Mouse (Mus musculus) embryo, embryonic 10.5 days (tissue): Measurements from ENCODE around the gene Eif4e.

Experiments
- DNase-seq: peaks from one replicate; pipeline ENCODE4 v3.0.0-alpha.2; 2015; ENCODE audit warnings: low spot score

Gene Eif4e

DNA sequence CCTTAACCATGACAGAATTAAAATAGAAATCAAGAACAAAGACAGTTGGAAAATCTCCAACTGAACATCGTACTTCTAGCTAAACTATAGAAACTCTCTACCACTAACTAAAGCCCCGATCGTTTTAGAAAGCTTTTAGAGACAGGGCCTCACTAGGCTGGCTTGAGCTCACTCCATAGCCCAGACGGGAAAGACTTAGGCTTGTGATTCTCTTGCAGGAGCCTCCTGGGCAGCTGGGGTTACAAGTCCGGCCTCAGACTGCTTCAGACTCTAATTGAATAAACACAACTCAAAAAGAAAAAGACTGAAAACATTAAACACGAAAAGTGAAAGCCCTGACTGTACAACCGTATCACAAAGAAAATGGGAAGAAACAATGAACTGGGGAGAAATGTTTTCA is 60.2 kb downstream of the Eif4e start:
- peak; percentile 32 for DNase-seq

DNA sequence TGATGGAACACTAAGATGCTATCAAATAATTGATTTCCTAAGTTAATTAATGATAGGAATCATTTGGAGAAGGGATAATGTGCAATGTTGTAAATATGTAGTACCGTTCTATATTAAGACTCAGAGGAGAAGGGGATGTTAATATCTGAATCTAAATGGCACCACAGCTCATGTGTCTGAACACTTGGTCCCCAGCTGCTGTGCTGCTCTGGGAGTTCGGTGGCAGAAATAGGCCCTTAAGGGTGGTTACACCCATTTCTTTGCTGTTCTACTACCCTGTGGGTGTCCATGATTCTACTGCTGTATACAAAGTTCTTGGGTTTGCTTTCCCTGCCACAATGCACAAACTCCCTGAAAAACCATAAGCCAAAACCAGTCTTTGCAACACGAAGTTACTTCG is 61.2 kb downstream of the Eif4e start:
- DNase-seq, result no peak

DNA sequence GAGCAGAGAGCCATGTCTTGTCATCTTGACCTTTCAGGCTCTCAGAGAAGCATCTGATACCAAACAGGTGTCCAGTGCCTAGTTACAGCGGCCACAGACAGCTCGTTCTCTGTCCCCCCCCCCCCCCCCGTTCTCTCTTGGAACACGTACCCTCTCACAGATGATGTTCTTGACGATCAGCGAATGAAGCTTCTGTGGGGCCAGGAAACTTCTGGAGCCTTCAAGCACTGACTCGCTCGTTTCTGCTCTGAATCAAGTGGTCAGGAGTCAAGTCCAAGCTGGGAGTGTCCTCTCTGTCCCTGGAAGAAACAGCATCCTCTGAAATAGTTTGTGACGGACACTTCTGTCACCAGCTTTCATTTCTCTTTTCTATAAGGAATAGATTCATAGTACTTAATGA is 62.0 kb downstream of the Eif4e start:
- DNase-seq, result no peak

DNA sequence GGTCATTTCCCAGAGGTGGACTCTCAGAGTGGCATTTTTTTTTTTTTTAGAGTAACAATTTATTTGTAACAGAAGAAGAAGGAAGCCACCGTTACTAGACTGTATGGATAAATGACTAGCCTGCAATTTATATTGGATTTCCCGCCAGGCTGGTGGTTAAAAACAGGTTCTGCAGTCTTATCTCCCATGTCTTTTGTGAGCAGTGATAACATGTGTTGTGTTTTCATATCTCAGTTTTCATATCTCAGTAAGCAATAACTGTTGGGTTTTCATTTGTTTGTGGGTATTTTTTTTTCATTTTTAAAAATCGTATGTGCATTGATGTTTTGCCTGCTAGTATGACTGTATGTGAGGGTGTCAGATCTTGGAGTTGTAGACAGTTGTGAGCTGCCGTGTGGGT is 65.0 kb downstream of the Eif4e start:
- no peak for DNase-seq

DNA sequence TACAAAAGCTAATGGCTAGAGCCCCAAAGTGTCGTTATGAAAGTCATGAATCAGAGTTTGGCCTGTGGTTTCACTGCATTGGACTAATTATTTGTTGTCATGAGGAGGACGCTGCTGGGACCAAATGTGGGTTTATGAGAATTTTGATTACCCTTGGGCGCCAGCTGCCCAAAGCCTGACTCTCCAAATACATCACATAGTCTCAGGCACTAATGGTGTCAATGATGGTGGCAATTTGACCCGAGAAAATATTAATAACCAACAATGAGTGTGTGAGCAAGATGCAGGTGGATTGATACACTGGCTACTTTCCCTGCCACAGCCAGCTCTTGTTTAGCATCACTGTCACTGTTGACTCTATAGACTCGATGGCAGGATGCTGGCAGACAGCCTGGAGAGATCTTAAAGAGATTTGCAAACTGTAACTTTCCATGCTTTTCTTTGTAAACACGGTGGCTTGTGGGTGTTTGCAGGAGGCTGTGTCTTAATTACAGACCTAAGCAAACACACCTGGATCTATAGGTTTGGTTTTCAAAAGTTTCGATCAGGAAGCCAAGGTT is 65.9 kb downstream of the Eif4e start:
- no peak for DNase-seq

DNA sequence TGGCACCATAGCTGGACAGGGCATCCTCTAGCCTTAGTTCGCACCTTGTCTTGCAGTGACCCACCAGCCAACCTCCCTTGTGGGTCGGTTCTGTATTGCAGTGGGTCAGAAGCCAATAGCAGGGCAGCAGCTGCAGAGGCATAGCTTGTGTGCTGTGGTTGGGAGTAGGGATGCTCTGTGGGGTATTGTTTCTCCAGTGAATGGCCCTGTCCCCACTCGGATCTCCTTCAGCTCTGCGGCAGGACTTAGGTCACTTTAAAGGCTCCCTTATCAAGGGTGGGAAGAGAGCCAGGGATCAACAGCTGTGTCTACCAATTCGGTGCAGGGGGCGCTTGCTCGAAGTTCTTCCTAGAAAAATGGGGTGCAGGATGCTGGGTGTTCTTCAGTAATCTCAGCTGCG is 67.2 kb downstream of the Eif4e start:
- DNase-seq, result no peak

DNA sequence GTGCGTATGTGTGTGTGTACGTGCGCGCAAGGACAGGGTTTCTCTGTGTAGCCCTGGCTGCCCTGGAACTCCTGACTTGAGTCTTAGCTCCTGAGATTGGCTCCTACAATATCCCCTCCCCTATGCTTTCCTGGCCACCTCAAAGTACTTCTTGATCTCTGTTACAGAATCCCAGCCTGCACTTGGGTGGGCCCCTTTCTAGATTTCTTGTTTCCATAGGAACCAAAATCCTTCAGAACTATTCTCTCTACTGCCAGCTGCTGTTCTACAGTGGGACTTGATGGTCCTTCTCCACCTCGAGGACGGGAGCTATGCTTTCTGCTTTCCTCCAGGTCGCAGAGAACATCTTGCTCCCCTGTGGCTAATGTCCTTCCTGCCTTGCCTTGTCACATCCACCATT is 67.9 kb downstream of the Eif4e start:
- DNase-seq, result no peak

DNA sequence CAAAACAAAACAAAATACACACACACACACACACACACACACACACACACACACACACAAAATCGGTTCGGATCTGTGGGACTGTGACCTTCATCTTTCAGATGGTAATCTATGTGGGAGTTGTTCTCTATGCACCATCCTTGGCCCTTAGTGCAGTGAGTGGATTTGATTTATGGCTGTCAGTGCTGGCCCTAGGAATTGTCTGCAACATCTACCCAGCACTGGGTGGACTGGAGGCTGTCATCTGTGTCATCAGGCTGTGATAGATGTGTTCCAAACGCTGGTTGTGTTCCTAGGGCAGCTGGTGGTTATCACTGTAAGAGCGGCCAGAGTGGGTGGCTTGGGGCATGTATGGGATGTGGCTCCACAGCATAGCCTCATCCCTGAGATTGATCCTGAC is 75.1 kb downstream of the Eif4e start:
- no peak for DNase-seq

DNA sequence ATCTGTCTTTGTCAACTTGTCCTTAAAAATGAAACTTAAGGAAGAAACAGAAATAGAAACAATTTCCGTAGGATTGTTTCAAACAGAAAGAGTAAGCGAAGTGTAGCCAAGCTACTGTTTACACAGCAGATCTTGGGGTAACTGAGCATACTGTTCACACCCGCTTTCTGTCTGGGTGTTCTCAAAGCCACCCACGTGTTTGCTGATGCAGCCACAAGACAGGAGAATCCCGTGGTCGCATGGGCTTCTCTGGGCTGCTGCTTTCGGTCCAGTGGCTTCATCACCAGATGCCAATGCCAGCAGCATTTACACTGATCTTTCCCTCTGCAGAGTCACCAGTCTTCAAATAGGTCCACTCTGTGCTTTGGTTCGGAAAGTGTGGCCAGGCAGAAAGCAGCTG is 79.2 kb downstream of the Eif4e start:
- no peak for DNase-seq

DNA sequence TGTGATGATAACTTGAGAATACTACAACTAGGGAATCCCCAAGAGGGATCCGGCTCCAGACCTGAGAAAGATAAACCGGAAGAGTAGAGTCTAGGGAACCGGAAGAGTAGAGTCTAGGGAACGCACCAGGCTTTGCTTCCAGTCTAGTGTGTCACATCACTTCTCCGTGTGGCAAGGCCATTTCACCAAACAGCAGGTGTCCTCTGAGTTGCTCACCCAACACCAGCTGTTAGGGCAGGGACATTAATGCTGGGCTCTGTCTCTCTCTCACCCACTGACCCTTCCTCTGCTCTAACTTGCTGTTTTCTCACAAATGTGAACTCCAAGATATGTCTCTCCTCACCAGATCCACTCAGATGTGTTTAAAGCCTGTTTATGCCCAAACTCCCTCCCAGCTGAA is 82.7 kb downstream of the Eif4e start:
- DNase-seq, result no peak
